Mouse (Mus musculus) liver, embryonic 14.5 days (tissue): ENCODE measurements around the gene Htt. TPM values are rescaled to one million over a fixed set of nuclear protein-coding genes. Genes with fewer than 3 reads are reported as not detected.
"Not testable (repeated sequence)": the region's sequence is repeated elsewhere in the genome, so short reads cannot be mapped to it uniquely, and the experiment has no call there.

Experiments
- ATAC-seq: fragments of 200-750 bp; cut with Nextera tagmentation; 2 replicates; pipeline ENCODE4 v1.8.0; 2017; ENCODE audit warnings: moderate number of reproducible peaks, mild to moderate bottlenecking, moderate library complexity; ENCODE audit not compliant: insufficient read depth
- DNase-seq, 3 experiments: peaks; one replicate each; pipeline ENCODE4 v3.0.0-alpha.2; 2012 to 2013; ENCODE audit warnings: low read depth in 3 of 3, low spot score in 3 of 3
- H3K27ac ChIP-seq: fragments of 300-500 bp; sonication (generic); 2 replicates; pipeline ENCODE4 v1.5.1; 2014; ENCODE audit warnings: moderate library complexity, mild to moderate bottlenecking, control low read depth, inconsistent platforms
- H3K27me3 ChIP-seq: fragments of 300-500 bp; sonication (generic); 2 replicates; pipeline ENCODE4 v1.6.1; 2014; ENCODE audit warnings: mild to moderate bottlenecking, low read length, moderate library complexity; ENCODE audit not compliant: control insufficient read depth, insufficient read depth
- H3K36me3 ChIP-seq: fragments of 300-500 bp; sonication (generic); replicated peaks from 2 replicates; pipeline ENCODE4 v1.6.1; 2014; ENCODE audit warnings: low read depth; ENCODE audit not compliant: control insufficient read depth, insufficient read depth
- H3K4me1 ChIP-seq, 2 experiments: fragments of 200-500 bp in 1 of 2; fragments of 300-500 bp in 1 of 2; sonication (generic) in 1 of 2; replicated peaks; 2 replicates each; pipeline ENCODE4 v1.6.1; 2012 to 2014; ENCODE audit warnings: antibody characterized with exemption in 1 of 2, inconsistent platforms in 1 of 2, low read length in 1 of 2; ENCODE audit not compliant: control insufficient read depth in 2 of 2, insufficient read depth in 2 of 2
- H3K4me2 ChIP-seq: fragments of 300-500 bp; sonication (generic); 2 replicates; pipeline ENCODE4 v1.6.1; 2014; ENCODE audit warnings: low read depth, mild to moderate bottlenecking, control low read depth, moderate library complexity
- H3K4me3 ChIP-seq, 2 experiments: fragments of 200-500 bp in 1 of 2; fragments of 300-500 bp in 1 of 2; sonication (generic) in 1 of 2; 2 replicates each; pipeline ENCODE4 v1.5.1; 2012 to 2014; ENCODE audit warnings: low read depth in 2 of 2, low read length in 2 of 2, mild to moderate bottlenecking in 2 of 2, control low read depth in 1 of 2, inconsistent platforms in 1 of 2, moderate library complexity in 1 of 2; ENCODE audit not compliant: insufficient read depth in 1 of 2
- H3K9ac ChIP-seq: fragments of 300-500 bp; sonication (generic); replicated peaks from 2 replicates; pipeline ENCODE4 v1.6.1; 2014; ENCODE audit warnings: mild to moderate bottlenecking, control low read depth, moderate library complexity
- H3K9me3 ChIP-seq: fragments of 300-500 bp; sonication (generic); 2 replicates; pipeline ENCODE4 v1.6.1; 2016; ENCODE audit warnings: low read length, mixed read lengths; ENCODE audit not compliant: control insufficient read depth
- CTCF ChIP-seq: IDR thresholded peaks from 2 replicates; pipeline ENCODE4 v1.5.1; 2016; ENCODE audit warnings: antibody characterized with exemption, low read depth, control low read depth
- EP300 ChIP-seq: IDR thresholded peaks from 2 replicates; pipeline ENCODE4 v1.6.1; 2016; ENCODE audit warnings: antibody characterized with exemption, low read depth
- WGBS: fragments of 180-500 bp; shearing (Covaris S2); extraction: QIAGEN DNeasy Blood & Tissue Kit; methylation state at CpG from one replicate; pipeline ENCODE4 v1.1.7; 2014; ENCODE audit not compliant: insufficient replicate concordance; 5-methylcytosine and 5-hydroxymethylcytosine counted together
- polyA plus RNA-seq, 2 experiments: library from polyadenylated mRNA; depleted of rRNA in 1 of 2; stranded (reverse) in 1 of 2; unstranded in 1 of 2; fragments of >200 nt; fragmentation: Nextera tagmentation in 1 of 2; extraction: Ambion mirVana in 1 of 2; gene quantifications; 2 replicates each; pipeline versions ENCODE4 v1.2.1 to v1.2.3; 2012 to 2014

Gene Htt
- polyA plus RNA-seq, 2 experiments, result 4.8 to 6.3 TPM

GRCm38 (mm10) chr5:34806038-34806437 is 44.5 kb downstream of the Htt start:
- H3K4me1 ChIP-seq, result peaks cover under 1 to 5% of the 10 kb centered on the region in 2 experiments; a peak in 3 of 4 replicates
- no peak overlapping the region for H3K4me2 ChIP-seq
- peak; percentile 50 for TF ChIP-seq CTCF
- TF ChIP-seq EP300, result no peak
- H3K36me3 ChIP-seq, result peaks cover 31% of the 10 kb centered on the region
- H3K27me3 ChIP-seq, result no peaks in the 10 kb centered on the region
- H3K9me3 ChIP-seq, result no peaks in the 10 kb centered on the region
- ATAC-seq (no peak), DNase-seq (no peak)
- H3K9ac ChIP-seq, result no peak overlapping the region
- no peak overlapping the region for H3K4me3 ChIP-seq
- WGBS, result 100% methylated on average over 1 of the region's 1 CpGs
- no peak overlapping the region for H3K27ac ChIP-seq

GRCm38 (mm10) chr5:34822431-34823149 is 61.0 kb downstream of the Htt start:
- peaks cover 20% of the 10 kb centered on the region for H3K36me3 ChIP-seq
- H3K4me1 ChIP-seq, result no peaks in the 10 kb centered on the region
- H3K4me3 ChIP-seq, result no peak overlapping the region
- H3K9me3 ChIP-seq, result no peaks in the 10 kb centered on the region
- DNase-seq (no peak), ATAC-seq (no peak)
- H3K4me2 ChIP-seq, result no peak overlapping the region
- TF ChIP-seq CTCF (no peak), EP300 (no peak)
- 81% methylated on average over 3 of the region's 3 CpGs for WGBS
- no peaks in the 10 kb centered on the region for H3K27me3 ChIP-seq
- no peak overlapping the region for H3K27ac ChIP-seq
- H3K9ac ChIP-seq, result no peak overlapping the region

- Histone ChIP-seq H3K9me3 (no peaks in the 10 kb centered on the region), H3K36me3 (peaks cover 4% of the 10 kb centered on the region), H3K9ac (no peak overlapping the region), H3K4me1 (no peaks in the 10 kb centered on the region), H3K27ac (no peak overlapping the region), H3K27me3 (no peaks in the 10 kb centered on the region), H3K4me2 (no peak overlapping the region), H3K4me3 (no peak overlapping the region)
- ATAC-seq, result no peak
- DNase-seq, result no peak
- WGBS, result 85% methylated on average over 3 of the region's 3 CpGs
- TF ChIP-seq CTCF (no peak), EP300 (no peak)
These were observed 92.5 kb downstream of the Htt start for GRCm38 (mm10) chr5:34854079-34854478.

GRCm38 (mm10) chr5:34865367-34865766 is 103.8 kb downstream of the Htt start:
- H3K27ac ChIP-seq, result no peak overlapping the region
- DNase-seq (peak; percentile 22 to 27 (median 22)), ATAC-seq (peak; percentile 99)
- no peak overlapping the region for H3K4me2 ChIP-seq
- no peaks in the 10 kb centered on the region for H3K27me3 ChIP-seq
- no peak for TF ChIP-seq CTCF
- TF ChIP-seq EP300, result peak; percentile 70
- H3K4me3 ChIP-seq, result no peak overlapping the region
- no peak overlapping the region for H3K9ac ChIP-seq
- WGBS, result 27% methylated on average over 5 of the region's 5 CpGs
- H3K9me3 ChIP-seq, result no peaks in the 10 kb centered on the region
- peaks cover 22% of the 10 kb centered on the region for H3K36me3 ChIP-seq
- H3K4me1 ChIP-seq, result peaks cover 0 to 6% of the 10 kb centered on the region in 2 experiments; a peak in 3 of 4 replicates

- H3K27me3 ChIP-seq, H3K4me3 ChIP-seq, H3K9me3 ChIP-seq: not testable (repeated sequence)
- ATAC-seq, result peak; percentile 38; the same call in 1 of the 2 replicates
- Histone ChIP-seq H3K9ac (0 out of 2 replicates have a peak overlapping the region, but pooled peaks have one; percentile 27), H3K36me3 (peaks cover 52% of the 10 kb centered on the region), H3K4me2 (peak overlapping the region; percentile 53), H3K27ac (peak overlapping the region; percentile 94), H3K4me1 (peaks cover 25 to 29% of the 10 kb centered on the region in 2 experiments)
- peak; percentile 60 for TF ChIP-seq EP300
- 47% methylated on average over 3 of the region's 3 CpGs for WGBS
- DNase-seq, result peak; percentile 34 to 51 (median 41)
These were observed 118.8 kb downstream of the Htt start for GRCm38 (mm10) chr5:34880307-34880706.
